Mouse (Mus musculus) kidney, adult 11 months (tissue): ENCODE results near the gene Ankrd13d.
"Not testable (repeated sequence)": the region's sequence is repeated elsewhere in the genome, so short reads cannot be mapped to it uniquely, and the experiment has no call there.

Source experiments
- DNase-seq: peaks from one replicate; pipeline ENCODE4 v3.0.0; 2022

The Ankrd13d gene

DNA sequence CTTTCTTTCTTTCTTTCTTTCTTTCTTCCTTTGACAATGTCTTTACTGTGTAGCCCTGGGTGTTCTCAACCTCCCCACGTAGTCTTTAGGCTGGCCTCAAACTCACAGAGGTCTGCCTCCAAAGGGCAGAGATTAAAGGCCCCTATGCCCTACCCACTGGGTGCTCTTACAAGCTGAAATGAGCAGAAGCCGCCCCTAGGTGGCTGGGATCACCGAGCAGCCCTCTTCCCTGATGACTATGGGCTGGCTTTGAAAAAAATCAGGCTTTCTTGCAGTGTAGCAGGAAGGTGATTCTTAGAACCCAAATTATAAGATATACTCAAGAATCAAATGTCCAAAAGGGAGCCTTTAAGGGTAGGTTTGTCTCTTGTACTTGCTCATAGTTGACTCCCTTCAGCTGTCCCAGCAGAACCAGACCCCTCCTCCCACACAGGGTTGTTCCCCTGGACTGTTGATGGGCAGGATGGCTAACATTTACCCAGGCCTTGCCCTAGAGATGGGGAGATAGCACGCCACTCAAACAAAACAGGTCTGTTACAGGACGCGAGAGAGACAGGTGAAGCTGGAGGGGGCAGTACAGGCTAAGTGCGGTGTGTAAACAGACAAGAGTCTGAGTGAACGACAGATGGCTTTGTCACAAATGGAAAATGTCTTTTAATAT is 21.8 kb downstream of the Ankrd13d start:
- DNase-seq: no peak

GRCm38 (mm10) chr19:4257897-4258252 is 25.1 kb downstream of the Ankrd13d start:
- DNase-seq: no peak

DNA sequence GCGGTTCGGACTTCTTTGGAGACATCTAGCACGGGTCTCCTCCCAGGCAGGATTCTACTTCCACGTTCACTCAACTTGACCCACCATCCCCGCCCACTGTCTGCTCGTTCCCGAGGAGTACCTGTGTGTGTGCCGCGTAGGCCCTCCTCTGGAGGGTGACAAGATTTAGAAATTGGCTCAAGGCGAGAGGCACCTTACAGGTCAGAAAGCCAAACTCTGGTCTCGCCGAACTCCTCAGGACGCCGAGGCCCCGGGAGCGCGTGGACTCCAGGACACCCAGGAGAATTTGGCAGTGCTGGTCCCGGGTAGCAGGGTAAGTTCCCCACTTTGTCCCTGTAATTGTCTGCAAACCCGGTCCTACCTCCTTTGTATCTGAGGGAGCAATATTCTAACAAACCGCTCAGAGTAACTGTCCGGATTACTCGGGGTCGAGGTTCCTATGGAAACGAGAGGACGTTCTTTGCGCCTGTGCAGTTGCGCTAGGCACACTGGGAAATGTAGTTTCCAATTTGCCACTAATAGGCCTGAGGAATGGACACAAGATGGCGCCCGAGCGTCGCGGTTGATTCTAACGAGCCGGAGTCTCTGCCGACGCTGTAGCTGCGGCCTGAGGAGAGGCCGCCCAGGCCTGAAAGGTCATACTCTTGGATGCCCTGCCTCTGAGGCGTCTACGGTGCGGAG is 25.6 kb downstream of the Ankrd13d start:
- peak; percentile 91 for DNase-seq

DNA sequence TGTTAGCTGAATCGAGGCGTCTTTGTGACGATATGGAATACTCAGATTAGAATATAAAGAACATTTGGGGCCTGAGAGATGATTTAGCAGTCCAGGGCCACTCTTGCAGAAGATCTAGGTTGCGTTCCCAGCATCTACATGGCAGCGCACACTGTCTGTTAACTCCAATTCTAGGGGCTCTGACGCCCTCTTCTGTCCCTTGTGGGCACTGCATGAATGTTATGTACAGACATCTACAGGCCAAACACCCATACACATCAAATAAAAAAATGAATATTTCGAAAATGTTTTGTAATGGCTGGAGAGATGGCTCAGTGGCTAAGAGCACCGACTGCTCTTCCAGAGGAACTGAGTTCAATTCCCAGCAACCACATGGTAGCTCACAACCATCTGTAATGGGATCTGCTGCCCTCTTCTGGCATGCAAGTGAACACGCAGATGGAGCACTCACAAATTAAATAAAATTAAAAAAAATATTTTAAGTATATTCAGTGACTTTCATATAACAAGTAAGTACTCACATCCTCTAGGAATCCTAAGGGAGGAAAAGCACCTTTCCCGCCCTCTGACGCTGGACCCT is 27.3 kb downstream of the Ankrd13d start:
- no peak for DNase-seq

DNA sequence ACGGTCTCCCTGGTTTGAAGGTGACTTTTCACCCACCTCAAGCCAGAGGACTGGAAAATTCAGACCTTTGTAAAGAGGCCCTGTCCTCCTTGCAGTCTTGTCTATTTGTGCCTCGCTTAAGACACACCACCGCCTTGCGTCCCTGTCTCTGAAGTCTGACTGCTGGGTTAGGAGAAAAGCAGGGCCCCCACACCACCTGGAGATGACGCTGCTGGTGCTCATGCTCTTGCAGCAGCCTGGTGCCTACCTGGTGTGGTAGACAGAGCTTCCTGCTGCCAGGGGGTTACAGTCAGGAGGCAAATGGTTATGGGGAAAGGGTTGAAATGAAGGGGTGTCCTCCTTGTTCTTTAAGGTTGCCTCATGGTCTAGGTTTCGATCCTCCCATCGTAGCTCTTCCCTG is 28.7 kb downstream of the Ankrd13d start:
- no peak for DNase-seq

GRCm38 (mm10) chr19:4248683-4249082 is 34.3 kb downstream of the Ankrd13d start:
- not testable (repeated sequence) for DNase-seq

DNA sequence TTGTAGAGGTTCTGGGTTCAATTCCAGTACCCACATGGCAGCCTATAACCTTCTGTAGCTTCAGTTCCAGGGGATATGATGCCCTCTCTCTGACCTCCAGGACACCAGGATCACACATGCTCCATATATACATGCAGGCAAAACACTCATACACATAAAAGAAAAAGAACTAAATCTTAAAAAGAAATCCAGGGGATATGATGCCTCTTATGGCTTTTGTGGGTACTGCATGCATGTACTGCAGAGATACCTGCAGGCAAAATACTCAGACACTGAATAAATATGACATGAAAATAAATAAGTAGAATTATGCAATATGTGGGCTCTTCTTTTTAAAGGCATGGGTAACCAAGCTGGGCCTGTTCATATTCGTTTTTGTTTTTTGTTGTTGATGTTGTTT is 35.9 kb downstream of the Ankrd13d start:
- DNase-seq: no peak

- no peak for DNase-seq
Measured at GRCm38 (mm10) chr19:4244775-4245174, 38.2 kb downstream of the Ankrd13d start.

- DNase-seq: no peak
Measured at GRCm38 (mm10) chr19:4242416-4242815, 40.5 kb downstream of the Ankrd13d start.

DNA sequence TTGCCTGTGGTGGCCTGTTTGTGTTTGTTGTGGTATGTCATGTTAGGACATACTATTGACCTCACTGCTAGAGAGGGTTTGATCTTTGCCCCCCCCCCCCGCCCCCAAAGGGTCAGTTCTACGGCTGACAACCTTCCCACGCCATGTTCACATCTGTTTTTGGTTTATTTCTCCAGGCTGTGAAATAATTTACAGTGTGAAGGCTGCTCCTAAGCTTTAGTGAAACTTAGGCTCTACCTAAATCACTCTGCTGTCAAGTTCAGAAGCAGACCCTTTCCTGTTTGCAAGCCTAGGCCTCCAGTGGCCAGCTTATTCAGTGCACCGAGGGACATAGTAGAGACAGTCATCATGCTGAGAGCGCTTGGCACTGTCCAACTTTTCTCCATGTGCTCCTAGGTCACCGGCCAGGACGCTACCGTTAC is 42.7 kb downstream of the Ankrd13d start:
- no peak for DNase-seq

GRCm38 (mm10) chr19:4234548-4234947 is 48.4 kb downstream of the Ankrd13d start:
- DNase-seq: no peak

DNA sequence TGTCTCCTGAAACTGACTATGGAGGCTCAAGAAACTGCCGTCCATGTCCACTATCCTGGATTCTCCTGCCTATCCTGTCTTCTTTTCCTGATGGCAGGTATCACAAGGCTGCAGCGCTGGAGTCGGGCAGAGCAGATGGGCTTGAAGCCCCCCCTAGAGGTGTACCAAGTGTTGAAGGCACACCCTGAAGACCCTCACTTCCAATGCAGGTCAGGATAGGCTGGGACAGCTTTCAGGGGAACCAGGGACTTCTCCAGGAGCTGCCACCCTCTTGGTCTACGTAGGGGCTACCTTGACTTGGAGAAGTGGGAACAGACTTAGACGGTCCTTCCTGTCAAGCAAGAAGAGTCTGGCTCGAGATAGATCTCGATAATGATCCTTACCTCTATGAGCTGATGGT is 50.3 kb downstream of the Ankrd13d start:
- DNase-seq: no peak

DNA sequence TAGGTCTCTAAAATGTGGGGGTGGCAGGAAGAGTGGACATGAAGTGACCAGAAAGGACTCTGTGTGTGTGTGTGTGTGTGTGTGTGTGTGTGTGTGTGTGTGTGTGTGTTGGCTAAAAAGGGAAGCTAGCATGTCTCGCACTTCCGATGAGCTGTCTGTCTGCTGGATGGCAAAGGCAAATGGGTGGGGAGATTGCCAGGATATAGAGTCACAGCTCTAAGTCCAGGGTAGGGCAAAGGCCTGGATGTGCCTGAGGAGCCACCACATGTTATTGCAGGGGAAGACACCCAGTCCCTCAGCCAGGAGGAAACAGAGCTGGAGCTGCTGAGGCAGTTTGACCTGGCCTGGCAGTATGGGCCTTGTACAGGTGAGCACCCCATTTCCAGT is 50.8 kb downstream of the Ankrd13d start:
- no peak for DNase-seq

GRCm38 (mm10) chr19:4231253-4232185 is 51.4 kb downstream of the Ankrd13d start, which contains the start of gene Pold4:
Pold4 (plus strand) TSS chr19:4231899.
- DNase-seq: peak; percentile 98

- DNase-seq: no peak
Measured at GRCm38 (mm10) chr19:4230415-4230814, 52.5 kb downstream of the Ankrd13d start.

DNA sequence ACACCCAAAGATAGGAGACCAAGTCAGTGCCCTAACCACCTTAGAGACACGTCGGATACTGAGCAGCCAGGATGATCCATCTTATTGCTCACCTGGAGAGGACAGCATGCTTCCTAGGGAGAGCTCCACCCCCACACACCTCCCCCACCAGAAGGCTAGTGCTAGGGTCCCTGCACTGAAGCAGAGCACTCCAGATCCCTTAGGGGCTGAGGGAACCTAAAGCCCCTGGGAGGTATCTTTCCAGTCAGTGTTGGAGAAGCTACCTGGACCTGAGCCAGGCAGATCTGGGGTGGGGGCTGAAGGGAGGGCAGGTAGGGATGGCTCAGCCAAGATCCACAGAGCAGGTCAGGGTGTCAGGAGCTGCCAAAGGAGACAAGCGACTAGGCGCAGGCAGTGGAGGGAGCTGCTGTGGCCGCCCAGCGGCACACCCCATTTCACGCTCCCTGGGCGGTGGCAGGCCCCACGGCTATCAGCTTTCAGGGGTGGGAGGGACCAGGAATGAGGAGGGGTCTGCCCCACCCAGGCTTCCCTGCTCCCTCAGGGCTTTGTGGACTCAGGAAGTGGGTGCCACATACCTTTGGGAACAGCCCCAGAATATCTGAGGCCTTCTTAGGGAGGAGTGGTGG is 53.4 kb downstream of the Ankrd13d start:
- no peak for DNase-seq

DNA sequence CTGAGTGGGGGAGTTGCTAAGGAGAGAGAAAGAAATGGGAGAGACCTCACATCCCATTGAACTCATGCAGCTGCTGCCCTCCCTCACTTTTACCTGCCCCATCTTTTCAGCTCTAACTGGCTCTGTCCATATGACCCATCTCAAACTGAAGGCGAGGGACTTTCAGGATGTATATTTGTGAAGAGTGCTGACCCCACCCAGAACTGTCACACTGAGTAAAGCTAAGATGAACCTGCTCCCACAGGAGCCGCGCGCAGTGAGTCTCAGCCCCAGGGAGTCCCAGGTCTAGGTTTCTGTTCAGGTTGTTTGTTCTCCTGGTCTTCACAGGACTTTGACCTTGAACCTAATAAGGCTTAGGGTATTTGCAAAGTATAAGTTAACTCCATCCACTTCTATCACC is 54.0 kb downstream of the Ankrd13d start:
- no peak for DNase-seq

GRCm38 (mm10) chr19:4227894-4228678 is 54.9 kb downstream of the Ankrd13d start:
- peak; percentile 67 for DNase-seq

GRCm38 (mm10) chr19:4227446-4227845 is 55.5 kb downstream of the Ankrd13d start:
- no peak for DNase-seq

DNA sequence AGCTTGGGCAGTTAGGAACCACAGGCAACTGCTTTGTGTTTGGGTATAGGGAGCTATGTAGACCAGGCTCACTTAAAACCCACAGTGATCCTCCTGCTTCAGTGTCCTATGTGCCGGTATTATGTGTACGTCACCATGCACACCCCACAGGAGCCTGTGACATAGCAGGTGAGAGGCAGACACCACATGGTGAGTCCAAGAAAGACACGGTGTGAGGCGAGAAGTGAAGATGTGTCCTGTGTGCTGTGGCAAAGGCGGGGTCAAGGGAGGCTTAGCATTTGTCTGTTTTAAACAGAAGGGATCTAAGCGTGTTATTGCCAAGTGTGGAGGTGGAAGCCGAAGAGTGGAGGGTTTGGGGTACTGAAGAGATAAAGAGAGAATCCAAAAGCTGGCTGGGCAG is 56.2 kb downstream of the Ankrd13d start:
- DNase-seq: no peak

GRCm38 (mm10) chr19:4222165-4222564 is 60.8 kb downstream of the Ankrd13d start:
- DNase-seq: peak; percentile 64
